Mouse (Mus musculus): ENCODE data around the gene Acot8. TPM values are rescaled to one million over a fixed set of nuclear protein-coding genes. Genes with fewer than 3 reads are reported as not detected.

The Acot8 gene
- polyA plus RNA-seq, 1 experiment from 2014 or later: 19.3 TPM

Other genes starting within 250 kb of the Acot8 start
- gene Wfdc2, start 242.5 kb downstream of the Acot8 start, polyA plus RNA-seq (2015; fragmentation: Nextera tagmentation; extraction: Ambion mirVana): 1.4 and 3.0 TPM in 2 replicates
- gene Spint3, start 231.4 kb downstream of the Acot8 start, polyA plus RNA-seq (2015; fragmentation: Nextera tagmentation; extraction: Ambion mirVana): not detected in 2 replicates
- not detected in 2 replicates for gene Wfdc6a, start 219.4 kb downstream of the Acot8 start, polyA plus RNA-seq (2015; fragmentation: Nextera tagmentation; extraction: Ambion mirVana)
- not detected in 2 replicates for gene Eppin, start 211.3 kb downstream of the Acot8 start, polyA plus RNA-seq (2015; fragmentation: Nextera tagmentation; extraction: Ambion mirVana)
- not detected in 2 replicates for gene Wfdc6b, start 191.4 kb downstream of the Acot8 start, polyA plus RNA-seq (2015; fragmentation: Nextera tagmentation; extraction: Ambion mirVana)
- gene Wfdc8, start 191.3 kb downstream of the Acot8 start, polyA plus RNA-seq (2015; fragmentation: Nextera tagmentation; extraction: Ambion mirVana): not detected in 2 replicates
- gene Wfdc16, start 166.1 kb downstream of the Acot8 start, polyA plus RNA-seq (2015; fragmentation: Nextera tagmentation; extraction: Ambion mirVana): not detected in 2 replicates
- not detected in 2 replicates for gene Wfdc10, start 148.8 kb downstream of the Acot8 start, polyA plus RNA-seq (2015; fragmentation: Nextera tagmentation; extraction: Ambion mirVana)
- gene Wfdc9, start 148.3 kb downstream of the Acot8 start, polyA plus RNA-seq (2015; fragmentation: Nextera tagmentation; extraction: Ambion mirVana): not detected in 2 replicates
- gene Wfdc11, start 130.8 kb downstream of the Acot8 start, polyA plus RNA-seq (2015; fragmentation: Nextera tagmentation; extraction: Ambion mirVana): not detected in 2 replicates
- not detected in 2 replicates for gene Wfdc13, start 119.8 kb downstream of the Acot8 start, polyA plus RNA-seq (2015; fragmentation: Nextera tagmentation; extraction: Ambion mirVana)
- gene Spint4, start 106.4 kb downstream of the Acot8 start, polyA plus RNA-seq (2015; fragmentation: Nextera tagmentation; extraction: Ambion mirVana): not detected in 2 replicates
- gene Spint5, start 89.6 kb downstream of the Acot8 start, polyA plus RNA-seq (2015; fragmentation: Nextera tagmentation; extraction: Ambion mirVana): not detected in 2 replicates
- gene Wfdc3, start 59.0 kb downstream of the Acot8 start, polyA plus RNA-seq (2015; fragmentation: Nextera tagmentation; extraction: Ambion mirVana): 1.4 and 1.7 TPM in 2 replicates
- gene Dnttip1, start 58.9 kb downstream of the Acot8 start, polyA plus RNA-seq (2015; fragmentation: Nextera tagmentation; extraction: Ambion mirVana): 67.5 and 72.9 TPM in 2 replicates
- 148 and 173 TPM in 2 replicates for gene Ube2c, start 35.0 kb downstream of the Acot8 start, polyA plus RNA-seq (2015; fragmentation: Nextera tagmentation; extraction: Ambion mirVana)
- 1.1 TPM in 1 of 2 replicates, not detected in the other for gene Tnnc2, start 24.9 kb downstream of the Acot8 start, polyA plus RNA-seq (2015; fragmentation: Nextera tagmentation; extraction: Ambion mirVana)
- gene Snx21, start 19.1 kb downstream of the Acot8 start, polyA plus RNA-seq (2015; fragmentation: Nextera tagmentation; extraction: Ambion mirVana): 26.0 and 35.6 TPM in 2 replicates
- gene Zswim3, start 216 bp upstream of the Acot8 start, polyA plus RNA-seq (2015; fragmentation: Nextera tagmentation; extraction: Ambion mirVana): 14.8 and 15.4 TPM in 2 replicates
- 24.2 and 26.8 TPM in 2 replicates for gene Zswim1, start 17.8 kb upstream of the Acot8 start, polyA plus RNA-seq (2015; fragmentation: Nextera tagmentation; extraction: Ambion mirVana)
- gene Spata25, start 23.7 kb upstream of the Acot8 start, polyA plus RNA-seq (2015; fragmentation: Nextera tagmentation; extraction: Ambion mirVana): 0.47 TPM in 1 of 2 replicates, not detected in the other
- 98.9 and 102 TPM in 2 replicates for gene Ctsa, start 28.0 kb upstream of the Acot8 start, polyA plus RNA-seq (2015; fragmentation: Nextera tagmentation; extraction: Ambion mirVana)
- gene Neurl2, start 28.6 kb upstream of the Acot8 start, polyA plus RNA-seq (2015; fragmentation: Nextera tagmentation; extraction: Ambion mirVana): 5.9 and 7.0 TPM in 2 replicates
- gene Pltp, start 52.8 kb upstream of the Acot8 start, polyA plus RNA-seq (2015; fragmentation: Nextera tagmentation; extraction: Ambion mirVana): 45.7 and 63.9 TPM in 2 replicates
- 79.3 and 93.7 TPM in 2 replicates for gene Pcif1, start 74.4 kb upstream of the Acot8 start, polyA plus RNA-seq (2015; fragmentation: Nextera tagmentation; extraction: Ambion mirVana)
- gene Zfp335, start 106.9 kb upstream of the Acot8 start, polyA plus RNA-seq (2015; fragmentation: Nextera tagmentation; extraction: Ambion mirVana): 16.2 and 19.9 TPM in 2 replicates
- gene Mmp9, start 135.9 kb upstream of the Acot8 start, polyA plus RNA-seq (2015; fragmentation: Nextera tagmentation; extraction: Ambion mirVana): 16.9 and 20.6 TPM in 2 replicates
- gene Slc12a5, start 155.9 kb upstream of the Acot8 start, polyA plus RNA-seq (2015; fragmentation: Nextera tagmentation; extraction: Ambion mirVana): 13.1 and 22.4 TPM in 2 replicates
- gene Ncoa5, start 230.0 kb upstream of the Acot8 start, polyA plus RNA-seq (2015; fragmentation: Nextera tagmentation; extraction: Ambion mirVana): 128 and 138 TPM in 2 replicates

Data from forebrain, embryonic 16.5 days (tissue).